Mouse (Mus musculus): Measurements from ENCODE around the gene Dcxr. TPM values are rescaled to one million over a fixed set of nuclear protein-coding genes. Genes with fewer than 3 reads are reported as not detected.

Dcxr gene
- polyA plus RNA-seq, 1 experiment from 2014 or later: 14.3 TPM

- Histone ChIP-seq H3K36me3 (ENCODE audit: control insufficient read depth, insufficient read depth, low read length) (no peaks in the 10 kb centered on the region), H3K9me3 (ENCODE audit: control insufficient read depth, low read length) (0 out of 2 replicates have a peak, but pooled peaks cover 2% of the 10 kb centered on the region), H3K27ac (ENCODE audit: low read depth, low read length) (no peak overlapping the region), H3K4me3 (ENCODE audit: low read depth, low read length) (no peak overlapping the region), H3K9ac (ENCODE audit: low read depth, low read length) (no peak overlapping the region), H3K27me3 (ENCODE audit: control insufficient read depth, insufficient read depth, low read length) (peaks cover 3% of the 10 kb centered on the region; the same call in 1 of the 2 replicates), H3K4me2 (replicated peaks; ENCODE audit: low read depth, low read length) (no peak overlapping the region), H3K4me1 (replicated peaks; ENCODE audit: control insufficient read depth, insufficient read depth, low read length) (no peaks in the 10 kb centered on the region)
- no peak for DNase-seq (ENCODE audit: low spot score)
- 65% methylated on average over 14 of the region's 14 CpGs for WGBS
- ATAC-seq (ENCODE audit: low FRiP score): no peak
These were observed 35.0 kb upstream of the Dcxr start for GRCm38 (mm10) chr11:120761811-120762671.

GRCm38 (mm10) chr11:120760236-120760635 is 33.2 kb upstream of the Dcxr start:
- no peak overlapping the region for H3K27ac ChIP-seq (ENCODE audit: low read depth, low read length)
- no peak overlapping the region for H3K4me2 ChIP-seq (replicated peaks; ENCODE audit: low read depth, low read length)
- WGBS: 90% methylated on average over 9 of the region's 9 CpGs
- no peak overlapping the region for H3K4me3 ChIP-seq (ENCODE audit: low read depth, low read length)
- DNase-seq (ENCODE audit: low spot score) (no peak), ATAC-seq (ENCODE audit: low FRiP score) (no peak)
- peaks cover 3% of the 10 kb centered on the region; the same call in 1 of the 2 replicates for H3K27me3 ChIP-seq (ENCODE audit: control insufficient read depth, insufficient read depth, low read length)
- no peaks in the 10 kb centered on the region for H3K4me1 ChIP-seq (replicated peaks; ENCODE audit: control insufficient read depth, insufficient read depth, low read length)
- H3K36me3 ChIP-seq (ENCODE audit: control insufficient read depth, insufficient read depth, low read length): no peaks in the 10 kb centered on the region
- H3K9me3 ChIP-seq (ENCODE audit: control insufficient read depth, low read length): 0 out of 2 replicates have a peak, but pooled peaks cover 2% of the 10 kb centered on the region
- no peak overlapping the region for H3K9ac ChIP-seq (ENCODE audit: low read depth, low read length)

GRCm38 (mm10) chr11:120751606-120752005 is 24.5 kb upstream of the Dcxr start:
- Histone ChIP-seq H3K4me3 (ENCODE audit: low read depth, low read length) (no peak overlapping the region), H3K9ac (ENCODE audit: low read depth, low read length) (no peak overlapping the region), H3K4me1 (replicated peaks; ENCODE audit: control insufficient read depth, insufficient read depth, low read length) (no peaks in the 10 kb centered on the region), H3K4me2 (replicated peaks; ENCODE audit: low read depth, low read length) (no peak overlapping the region), H3K36me3 (ENCODE audit: control insufficient read depth, insufficient read depth, low read length) (no peaks in the 10 kb centered on the region), H3K27ac (ENCODE audit: low read depth, low read length) (no peak overlapping the region), H3K9me3 (ENCODE audit: control insufficient read depth, low read length) (no peaks in the 10 kb centered on the region), H3K27me3 (ENCODE audit: control insufficient read depth, insufficient read depth, low read length) (no peaks in the 10 kb centered on the region)
- no peak for ATAC-seq (ENCODE audit: low FRiP score)
- no peak for DNase-seq (ENCODE audit: low spot score)
- whole genome bisulfite sequencing: 66% methylated on average over 4 of the region's 4 CpGs

GRCm38 (mm10) chr11:120749430-120749829 is 22.3 kb upstream of the Dcxr start:
- Histone ChIP-seq H3K9me3 (ENCODE audit: control insufficient read depth, low read length) (no peaks in the 10 kb centered on the region), H3K27me3 (ENCODE audit: control insufficient read depth, insufficient read depth, low read length) (no peaks in the 10 kb centered on the region), H3K36me3 (ENCODE audit: control insufficient read depth, insufficient read depth, low read length) (no peaks in the 10 kb centered on the region), H3K4me2 (replicated peaks; ENCODE audit: low read depth, low read length) (no peak overlapping the region), H3K4me1 (replicated peaks; ENCODE audit: control insufficient read depth, insufficient read depth, low read length) (no peaks in the 10 kb centered on the region), H3K9ac (ENCODE audit: low read depth, low read length) (no peak overlapping the region), H3K4me3 (ENCODE audit: low read depth, low read length) (no peak overlapping the region), H3K27ac (ENCODE audit: low read depth, low read length) (no peak overlapping the region)
- DNase-seq (ENCODE audit: low spot score): peak; percentile 36
- WGBS: 63% methylated on average over 8 of the region's 8 CpGs
- no peak for ATAC-seq (ENCODE audit: low FRiP score)

- Histone ChIP-seq H3K9ac (ENCODE audit: low read depth, low read length) (no peak overlapping the region), H3K4me1 (replicated peaks; ENCODE audit: control insufficient read depth, insufficient read depth, low read length) (no peaks in the 10 kb centered on the region), H3K27ac (ENCODE audit: low read depth, low read length) (no peak overlapping the region), H3K4me3 (ENCODE audit: low read depth, low read length) (no peak overlapping the region), H3K27me3 (ENCODE audit: control insufficient read depth, insufficient read depth, low read length) (no peaks in the 10 kb centered on the region), H3K36me3 (ENCODE audit: control insufficient read depth, insufficient read depth, low read length) (no peaks in the 10 kb centered on the region), H3K4me2 (replicated peaks; ENCODE audit: low read depth, low read length) (no peak overlapping the region), H3K9me3 (ENCODE audit: control insufficient read depth, low read length) (no peaks in the 10 kb centered on the region)
- WGBS: 88% methylated on average over 4 of the region's 4 CpGs
- no peak for DNase-seq (ENCODE audit: low spot score)
- no peak for ATAC-seq (ENCODE audit: low FRiP score)
These were observed 20.9 kb upstream of the Dcxr start for GRCm38 (mm10) chr11:120747974-120748373.

GRCm38 (mm10) chr11:120744121-120744701 is 17.1 kb upstream of the Dcxr start:
- no peak for ATAC-seq (ENCODE audit: low FRiP score)
- no peaks in the 10 kb centered on the region for H3K9me3 ChIP-seq (ENCODE audit: control insufficient read depth, low read length)
- WGBS: 84% methylated on average over 7 of the region's 7 CpGs
- H3K4me2 ChIP-seq (replicated peaks; ENCODE audit: low read depth, low read length): no peak overlapping the region
- no peak for DNase-seq (ENCODE audit: low spot score)
- H3K9ac ChIP-seq (ENCODE audit: low read depth, low read length): no peak overlapping the region
- no peaks in the 10 kb centered on the region for H3K27me3 ChIP-seq (ENCODE audit: control insufficient read depth, insufficient read depth, low read length)
- H3K36me3 ChIP-seq (ENCODE audit: control insufficient read depth, insufficient read depth, low read length): no peaks in the 10 kb centered on the region
- no peak overlapping the region for H3K27ac ChIP-seq (ENCODE audit: low read depth, low read length)
- no peak overlapping the region for H3K4me3 ChIP-seq (ENCODE audit: low read depth, low read length)
- no peaks in the 10 kb centered on the region for H3K4me1 ChIP-seq (replicated peaks; ENCODE audit: control insufficient read depth, insufficient read depth, low read length)

GRCm38 (mm10) chr11:120740981-120741380 is 13.9 kb upstream of the Dcxr start:
- no peaks in the 10 kb centered on the region for H3K27me3 ChIP-seq (ENCODE audit: control insufficient read depth, insufficient read depth, low read length)
- no peak overlapping the region for H3K4me2 ChIP-seq (replicated peaks; ENCODE audit: low read depth, low read length)
- ATAC-seq (ENCODE audit: low FRiP score) (no peak), DNase-seq (ENCODE audit: low spot score) (no peak)
- no peaks in the 10 kb centered on the region for H3K9me3 ChIP-seq (ENCODE audit: control insufficient read depth, low read length)
- no peak overlapping the region for H3K9ac ChIP-seq (ENCODE audit: low read depth, low read length)
- no peaks in the 10 kb centered on the region for H3K36me3 ChIP-seq (ENCODE audit: control insufficient read depth, insufficient read depth, low read length)
- 87% methylated on average over 5 of the region's 5 CpGs for WGBS
- no peak overlapping the region for H3K4me3 ChIP-seq (ENCODE audit: low read depth, low read length)
- no peaks in the 10 kb centered on the region for H3K4me1 ChIP-seq (replicated peaks; ENCODE audit: control insufficient read depth, insufficient read depth, low read length)
- no peak overlapping the region for H3K27ac ChIP-seq (ENCODE audit: low read depth, low read length)

- Histone ChIP-seq H3K4me1 (replicated peaks; ENCODE audit: control insufficient read depth, insufficient read depth, low read length) (no peaks in the 10 kb centered on the region), H3K4me2 (replicated peaks; ENCODE audit: low read depth, low read length) (no peak overlapping the region), H3K27ac (ENCODE audit: low read depth, low read length) (no peak overlapping the region), H3K4me3 (ENCODE audit: low read depth, low read length) (no peak overlapping the region), H3K27me3 (ENCODE audit: control insufficient read depth, insufficient read depth, low read length) (no peaks in the 10 kb centered on the region), H3K36me3 (ENCODE audit: control insufficient read depth, insufficient read depth, low read length) (no peaks in the 10 kb centered on the region), H3K9ac (ENCODE audit: low read depth, low read length) (no peak overlapping the region), H3K9me3 (ENCODE audit: control insufficient read depth, low read length) (no peaks in the 10 kb centered on the region)
- DNase-seq (ENCODE audit: low spot score): no peak
- WGBS: 79% methylated on average over 6 of the region's 6 CpGs
- ATAC-seq (ENCODE audit: low FRiP score): no peak
These were observed 9.3 kb upstream of the Dcxr start for GRCm38 (mm10) chr11:120736424-120736823.

GRCm38 (mm10) chr11:120733521-120733920 is 6.4 kb upstream of the Dcxr start:
- 72% methylated on average over 6 of the region's 6 CpGs for WGBS
- no peak for ATAC-seq (ENCODE audit: low FRiP score)

More at GRCm38 (mm10) chr11:120733521-120733920, 6.4 kb upstream of the Dcxr start:
- H3K27me3 ChIP-seq (ENCODE audit: control insufficient read depth, insufficient read depth, low read length): no peaks in the 10 kb centered on the region
- no peak overlapping the region for H3K4me3 ChIP-seq (ENCODE audit: low read depth, low read length)
- H3K4me1 ChIP-seq (replicated peaks; ENCODE audit: control insufficient read depth, insufficient read depth, low read length): no peaks in the 10 kb centered on the region
- no peaks in the 10 kb centered on the region for H3K36me3 ChIP-seq (ENCODE audit: control insufficient read depth, insufficient read depth, low read length)
- no peak for DNase-seq (ENCODE audit: low spot score)
- no peak overlapping the region for H3K4me2 ChIP-seq (replicated peaks; ENCODE audit: low read depth, low read length)
- no peaks in the 10 kb centered on the region for H3K9me3 ChIP-seq (ENCODE audit: control insufficient read depth, low read length)
- H3K27ac ChIP-seq (ENCODE audit: low read depth, low read length): no peak overlapping the region
- no peak overlapping the region for H3K9ac ChIP-seq (ENCODE audit: low read depth, low read length)
